Mouse (Mus musculus) heart, adult 2 months (tissue): ENCODE measurements around the gene Ints5.

Experiments
- CTCF ChIP-seq: fragments of 200-600 bp; IDR thresholded peaks from 2 replicates; pipeline ENCODE4 v1.8.1; 2022; ENCODE audit warnings: antibody characterized with exemption, mild to moderate bottlenecking, moderate library complexity
- POLR2A ChIP-seq: fragments of 200-500 bp; IDR thresholded peaks from 2 replicates; pipeline ENCODE4 v1.6.1; 2011; ENCODE audit warnings: mild to moderate bottlenecking, low read depth, low read length, control low read depth; ENCODE audit not compliant: insufficient read depth

DNA sequence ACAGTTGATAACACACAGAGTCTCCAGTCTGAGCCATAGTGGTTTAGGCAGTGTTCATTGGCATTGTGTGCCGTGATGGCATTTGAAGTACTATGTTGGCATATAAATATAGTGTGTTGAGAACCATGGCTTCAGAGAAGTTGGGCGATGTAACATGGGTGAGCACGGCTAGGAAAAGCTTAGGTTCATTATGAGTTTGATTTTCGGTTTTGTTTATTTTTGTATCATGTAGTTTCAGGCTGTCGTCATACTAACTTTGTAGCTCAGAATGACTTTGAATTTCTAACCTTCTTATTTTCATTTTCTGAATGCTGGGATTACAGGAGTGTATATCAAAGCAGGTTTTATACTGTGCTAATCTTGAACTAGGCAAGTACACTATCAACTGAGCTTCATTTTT, 10.6 kb downstream of the Ints5 start:
- TF ChIP-seq CTCF (no peak), POLR2A (no peak)
